Mouse (Mus musculus) limb, embryonic 14.5 days (tissue): ENCODE results near the gene Trpc4. TPM values are rescaled to one million over a fixed set of nuclear protein-coding genes. Genes with fewer than 3 reads are reported as not detected.

ENCODE experiments used
- ATAC-seq: fragments of 200-750 bp; cut with Nextera tagmentation; 2 replicates; pipeline ENCODE4 v1.8.0; 2017; ENCODE audit warnings: low read depth, moderate number of reproducible peaks, moderate TSS enrichment; ENCODE audit not compliant: low FRiP score
- DNase-seq: peaks from one replicate; pipeline ENCODE4 v3.0.0-alpha.2; 2015; ENCODE audit warnings: low spot score
- H3K27ac ChIP-seq: fragments of 300-500 bp; sonication (generic); replicated peaks from 2 replicates; pipeline ENCODE4 v1.5.1; 2014; ENCODE audit warnings: low read depth, mild to moderate bottlenecking, low read length, moderate library complexity, mixed read lengths
- H3K27me3 ChIP-seq: fragments of 300-500 bp; sonication (generic); 2 replicates; pipeline ENCODE4 v1.6.1; 2014; ENCODE audit warnings: low read length, mixed read lengths; ENCODE audit not compliant: control insufficient read depth, insufficient read depth
- H3K36me3 ChIP-seq: fragments of 300-500 bp; sonication (generic); 2 replicates; pipeline ENCODE4 v1.6.1; 2014; ENCODE audit warnings: mild to moderate bottlenecking, low read length, moderate library complexity, mixed read lengths; ENCODE audit not compliant: control insufficient read depth, insufficient read depth
- H3K4me1 ChIP-seq: fragments of 300-500 bp; sonication (generic); 2 replicates; pipeline ENCODE4 v1.6.1; 2014; ENCODE audit warnings: antibody characterized with exemption, low read length, mixed read lengths; ENCODE audit not compliant: control insufficient read depth, insufficient read depth
- H3K4me2 ChIP-seq: fragments of 300-500 bp; sonication (generic); replicated peaks from 2 replicates; pipeline ENCODE4 v1.6.1; 2014; ENCODE audit warnings: low read depth, mild to moderate bottlenecking, low read length, moderate library complexity; ENCODE audit not compliant: severe bottlenecking
- H3K4me3 ChIP-seq: fragments of 300-500 bp; sonication (generic); replicated peaks from 2 replicates; pipeline ENCODE4 v1.5.1; 2014; ENCODE audit warnings: low read length
- H3K9ac ChIP-seq: fragments of 300-500 bp; sonication (generic); 2 replicates; pipeline ENCODE4 v1.6.1; 2014; ENCODE audit warnings: mild to moderate bottlenecking, low read depth, low read length, moderate library complexity; ENCODE audit not compliant: severe bottlenecking
- H3K9me3 ChIP-seq: fragments of 300-500 bp; sonication (generic); 2 replicates; pipeline ENCODE4 v1.6.1; 2016; ENCODE audit warnings: low read length; ENCODE audit not compliant: control insufficient read depth
- POLR2A ChIP-seq: fragments of 200-500 bp; IDR thresholded peaks from 2 replicates; pipeline ENCODE4 v1.8.0; 2012; ENCODE audit warnings: inconsistent platforms, mild to moderate bottlenecking, moderate library complexity, borderline replicate concordance; ENCODE audit not compliant: insufficient read depth, insufficient read length; ENCODE audit errors: extremely low read depth
- WGBS: fragments of 180-500 bp; shearing (Covaris S2); extraction: QIAGEN DNeasy Blood & Tissue Kit; methylation state at CpG from one replicate; pipeline ENCODE4 v1.1.7; 2014; 5-methylcytosine and 5-hydroxymethylcytosine counted together
- polyA plus RNA-seq, 2 experiments: library from polyadenylated mRNA; depleted of rRNA in 1 of 2; stranded (reverse) in 1 of 2; unstranded in 1 of 2; fragments of >200 nt; fragmentation: Nextera tagmentation in 1 of 2; extraction: Ambion mirVana in 1 of 2; gene quantifications; 2 replicates each; pipeline versions ENCODE4 v1.2.1 to v1.2.3; 2012 to 2014

The Trpc4 gene
- polyA plus RNA-seq, 2 experiments, result 0.97 to 1.7 TPM

DNA sequence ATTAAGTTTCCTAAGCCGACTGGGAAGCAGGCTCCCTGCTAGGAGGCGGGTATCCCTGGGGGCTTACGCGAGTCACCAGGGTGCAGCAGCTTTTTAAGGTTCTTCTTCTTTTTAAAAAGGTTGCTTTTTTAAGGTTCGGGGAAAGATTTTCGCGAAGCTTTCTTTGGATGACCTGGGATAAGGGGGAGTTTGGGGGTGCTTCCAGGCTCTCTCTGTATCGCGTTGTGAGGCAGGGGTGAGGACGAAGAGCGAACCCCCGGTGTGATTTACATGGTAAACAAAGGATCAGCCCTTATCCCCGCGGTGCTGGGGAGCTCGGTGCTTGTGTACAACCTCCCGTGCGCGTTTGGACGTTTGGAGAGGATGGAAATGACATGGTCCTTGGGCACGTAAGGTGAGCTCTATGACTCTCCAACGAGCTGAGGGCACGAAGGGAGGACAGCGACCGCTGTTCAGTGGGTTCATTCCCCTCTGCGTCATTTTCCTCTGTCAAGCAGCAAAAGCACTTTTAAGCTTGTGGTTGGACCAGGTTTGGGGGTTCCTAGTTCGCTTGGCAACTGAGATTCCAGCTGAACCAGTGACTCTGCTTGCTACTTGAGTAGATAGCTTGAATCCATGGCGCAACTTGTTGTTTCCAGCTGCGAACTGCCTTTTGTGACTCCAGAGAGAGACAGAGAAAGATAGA is 623 bp downstream of the Trpc4 start:
- Histone ChIP-seq H3K4me1 (peaks cover 15% of the 10 kb centered on the region), H3K4me2 (peak overlapping the region; percentile 97), H3K27ac (no peak overlapping the region), H3K9ac (peak overlapping the region; percentile 48), H3K36me3 (no peaks in the 10 kb centered on the region), H3K4me3 (peak overlapping the region; percentile 51), H3K27me3 (peaks cover 31% of the 10 kb centered on the region), H3K9me3 (no peaks in the 10 kb centered on the region)
- under 1% methylated on average over 28 of the region's 28 CpGs for WGBS
- no peak for ATAC-seq
- no peak for DNase-seq
- no peak for TF ChIP-seq POLR2A

GRCm38 (mm10) chr3:54170701-54171100 is 14.9 kb downstream of the Trpc4 start:
- no peaks in the 10 kb centered on the region for H3K9me3 ChIP-seq
- no peaks in the 10 kb centered on the region for H3K27me3 ChIP-seq
- no peak overlapping the region for H3K27ac ChIP-seq
- H3K4me1 ChIP-seq, result no peaks in the 10 kb centered on the region
- no peak for TF ChIP-seq POLR2A
- DNase-seq, result no peak
- no peak overlapping the region for H3K4me3 ChIP-seq
- no peak overlapping the region for H3K9ac ChIP-seq
- no peak for ATAC-seq
- no peaks in the 10 kb centered on the region for H3K36me3 ChIP-seq
- no peak overlapping the region for H3K4me2 ChIP-seq

GRCm38 (mm10) chr3:54177296-54177695 is 21.5 kb downstream of the Trpc4 start:
- Histone ChIP-seq H3K36me3 (no peaks in the 10 kb centered on the region), H3K9me3 (no peaks in the 10 kb centered on the region), H3K9ac (no peak overlapping the region), H3K27ac (no peak overlapping the region), H3K4me2 (no peak overlapping the region), H3K4me1 (no peaks in the 10 kb centered on the region), H3K27me3 (no peaks in the 10 kb centered on the region), H3K4me3 (no peak overlapping the region)
- DNase-seq (peak; percentile 55), ATAC-seq (no peak)
- WGBS, result 90% methylated on average over 1 of the region's 1 CpGs
- TF ChIP-seq POLR2A, result no peak

DNA sequence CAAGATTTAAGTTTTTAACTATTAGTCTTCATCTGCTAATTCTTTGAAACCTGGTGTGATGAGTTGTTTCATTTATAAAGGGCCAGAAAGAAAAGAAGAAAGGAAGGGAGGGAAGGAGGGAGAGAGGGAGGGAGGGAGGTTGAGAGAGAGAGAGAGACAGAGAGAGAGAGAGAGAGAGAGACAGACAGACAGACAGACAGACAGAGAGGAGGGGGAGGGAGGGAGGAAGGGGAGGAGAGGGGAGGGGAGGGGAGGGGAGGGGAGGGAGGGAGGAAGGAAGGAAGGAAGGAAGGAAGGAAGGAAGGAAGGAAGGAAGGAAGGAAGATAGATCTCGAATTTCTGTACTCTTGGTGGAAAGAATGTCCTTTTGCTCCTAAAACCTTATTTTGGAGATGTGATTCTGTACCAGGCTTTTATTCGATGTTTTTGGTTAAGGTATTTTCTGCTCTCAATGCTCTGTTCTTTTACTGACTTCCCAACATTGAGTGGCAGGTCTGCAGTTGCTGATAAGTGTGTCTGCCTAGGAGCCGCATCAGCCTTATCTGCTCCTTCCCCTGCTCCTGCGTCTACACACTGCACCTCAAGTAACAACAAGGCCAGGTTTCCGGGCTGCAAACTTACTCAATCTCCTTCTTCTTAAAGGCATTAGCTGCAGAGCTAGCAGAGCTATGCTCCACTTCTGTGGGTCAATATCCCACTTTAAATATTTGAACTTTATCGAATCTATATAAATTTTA is 35.3 kb downstream of the Trpc4 start:
- Histone ChIP-seq H3K27ac (no peak overlapping the region), H3K27me3 (no peaks in the 10 kb centered on the region), H3K4me1 (no peaks in the 10 kb centered on the region), H3K9me3 (no peaks in the 10 kb centered on the region), H3K9ac (no peak overlapping the region), H3K4me3 (no peak overlapping the region), H3K36me3 (no peaks in the 10 kb centered on the region), H3K4me2 (no peak overlapping the region)
- no peak for ATAC-seq
- no peak for TF ChIP-seq POLR2A
- DNase-seq, result no peak
- WGBS, result 77% methylated on average over 6 of the region's 6 CpGs

- H3K9me3 ChIP-seq, result no peaks in the 10 kb centered on the region
- DNase-seq, result no peak
- H3K27ac ChIP-seq, result no peak overlapping the region
- no peak overlapping the region for H3K9ac ChIP-seq
- no peaks in the 10 kb centered on the region for H3K36me3 ChIP-seq
- 0 out of 2 replicates have a peak, but pooled peaks cover 3% of the 10 kb centered on the region for H3K4me1 ChIP-seq
- H3K4me2 ChIP-seq, result no peak overlapping the region
- TF ChIP-seq POLR2A, result no peak
- 83% methylated on average over 5 of the region's 5 CpGs for WGBS
- ATAC-seq, result no peak
- H3K4me3 ChIP-seq, result no peak overlapping the region
- H3K27me3 ChIP-seq, result no peaks in the 10 kb centered on the region
These were observed 45.4 kb downstream of the Trpc4 start for GRCm38 (mm10) chr3:54201231-54201630.
